Mouse (Mus musculus) cortical plate, adult 2 months (tissue): Measurements from ENCODE around the gene Gnb1.

Source experiments
- CTCF ChIP-seq: fragments of 200-500 bp; IDR thresholded peaks from 2 replicates; pipeline ENCODE4 v1.5.1; 2011; ENCODE audit warnings: mild to moderate bottlenecking, control low read depth, low read length; ENCODE audit not compliant: insufficient read depth; ENCODE audit errors: extremely low read depth
- POLR2A ChIP-seq: fragments of 200-500 bp; IDR thresholded peaks from 2 replicates; pipeline ENCODE4 v1.6.1; 2011; ENCODE audit warnings: mild to moderate bottlenecking, low read length, control low read depth; ENCODE audit not compliant: insufficient read depth; ENCODE audit errors: extremely low read depth

DNA sequence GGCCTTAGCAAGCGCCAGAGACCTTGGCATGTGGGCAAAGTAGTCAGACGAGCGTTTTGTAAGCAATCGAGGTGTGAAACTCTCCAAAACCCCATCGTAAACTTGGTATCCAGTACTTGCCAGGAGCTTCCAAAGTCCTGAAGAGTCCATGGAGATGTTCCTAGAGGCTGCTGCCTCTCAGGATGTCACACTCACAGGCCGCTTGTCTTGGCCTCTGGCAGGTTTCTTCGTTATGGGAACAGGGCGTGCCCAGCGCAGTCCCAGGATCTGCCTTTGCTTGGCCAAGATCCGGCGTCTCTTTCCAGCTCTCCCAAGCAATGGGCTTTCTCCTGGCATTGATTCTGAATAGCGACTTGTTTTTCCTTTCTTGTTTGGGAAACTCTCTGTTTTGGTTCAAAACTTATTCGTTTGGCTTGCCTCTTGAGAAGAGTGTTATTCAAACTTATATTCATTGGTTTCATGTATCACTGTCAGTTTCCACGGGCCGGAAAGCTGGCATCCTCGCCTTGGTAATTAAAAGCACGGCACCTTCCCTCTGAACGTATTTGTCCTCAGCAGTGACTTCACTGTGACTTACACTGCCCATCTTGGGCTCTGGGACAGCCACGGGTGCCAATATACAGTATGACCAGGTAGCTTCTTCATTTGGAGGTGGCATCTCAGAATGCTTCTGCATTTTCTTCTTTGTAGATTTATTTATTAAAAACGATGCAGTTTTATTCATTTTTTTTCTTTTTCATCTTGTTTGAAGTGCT lies 73.3 kb downstream of the Gnb1 start:
- TF ChIP-seq CTCF (no peak), POLR2A (no peak)
